Mouse (Mus musculus) embryonic fibroblast, embryonic 13.5 days (primary cell): ENCODE measurements at regions not wholly inside any gene's neighbourhood (a gene's known extent, or its start where the extent isn't known, plus 50 kb on each side); places are given as distances from the start of the nearest gene placed in this dataset.

Source experiments
- CTCF ChIP-seq: IDR thresholded peaks from 2 replicates; pipeline ENCODE4 v1.5.1; 2011; ENCODE audit warnings: mild to moderate bottlenecking, control low read depth, low read length, moderate library complexity, borderline replicate concordance; ENCODE audit not compliant: insufficient read depth
- POLR2A ChIP-seq: IDR thresholded peaks from 2 replicates; pipeline ENCODE4 v1.6.1; 2011; ENCODE audit warnings: low read depth, mild to moderate bottlenecking, control low read depth, low read length, moderate library complexity

DNA sequence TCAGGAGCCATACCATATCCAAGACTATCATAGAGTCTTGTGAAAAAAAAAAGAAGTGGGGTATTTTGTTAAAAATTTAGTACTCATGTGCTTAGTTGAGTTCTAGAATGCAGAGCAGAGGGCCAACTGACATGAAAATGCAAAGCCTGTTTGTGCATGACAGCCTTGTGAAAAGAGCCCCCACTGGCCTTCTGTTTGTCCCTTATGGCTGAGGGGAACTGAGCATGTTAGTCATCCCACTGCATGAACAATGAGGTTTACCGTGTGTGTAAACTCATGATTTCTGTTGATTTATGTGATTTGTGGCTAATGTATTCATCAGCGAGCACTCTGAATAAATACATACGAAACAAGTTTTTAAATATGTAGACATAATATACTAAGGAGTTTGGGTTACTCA lies 266.1 kb upstream of the Nox3 start:
- TF ChIP-seq POLR2A, result no peak
- no peak for TF ChIP-seq CTCF
